Mouse (Mus musculus) heart, postnatal 14 days (tissue): Measurements from ENCODE around the gene Ppm1h. TPM values are rescaled to one million over a fixed set of nuclear protein-coding genes. Genes with fewer than 3 reads are reported as not detected.

Experiments
- DNase-seq, 2 experiments: peaks; one replicate each; pipeline ENCODE4 v3.0.0; 2021 to 2022
- intact Hi-C: fragments of 180-260 bp; cut with DNase I; formaldehyde crosslinking; loops from one replicate; pipeline ENCODE4 v1.15.1; 2025
- long read RNA-seq, 2 experiments: library from polyadenylated mRNA; stranded (forward); transcript quantifications; one replicate each; pipeline ENCODE4 v2.0.0; 2021
- total RNA-seq, 2 experiments: library from RNA; stranded (reverse); gene quantifications; 2 replicates each; pipeline ENCODE4 v1.2.3; 2021

The Ppm1h gene
- 1 to 10 TPM; 8.3 to 9.5 TPM for total RNA-seq
- long read RNA-seq, experiment 1, full-length matches to known transcripts: 4 of 5 reads
- long read RNA-seq, experiment 1, partial matches to known transcripts: 0 of 5 reads
- long read RNA-seq, experiment 1, other reads (novel, unspliced or antisense): 1 of 5 reads
- long read RNA-seq, experiment 2, full-length matches to known transcripts: 2 of 3 reads
- long read RNA-seq, experiment 2, partial matches to known transcripts: 0 of 3 reads
- long read RNA-seq, experiment 2, other reads (novel, unspliced or antisense): 1 of 3 reads

- intact Hi-C loops: loop anchor here (2.0 to 10.0 kb wide), 3 partner anchors 114 to 326 kb away; no protein-coding TSS in a partner anchor
- DNase-seq: peak; percentile 72 to 74
Measured at GRCm38 (mm10) chr10:122678541-122679436, at the start of gene Ppm1h. TSS of gene Ppm1h (plus strand) at chr10:122678762.

- no peak for DNase-seq
- intact Hi-C loops: no loop called here
Measured at GRCm38 (mm10) chr10:122629003-122629402, 49.6 kb upstream of the Ppm1h start.

- no peak for DNase-seq
- intact Hi-C loops: no loop called here
Measured at GRCm38 (mm10) chr10:122639879-122640278, 38.7 kb upstream of the Ppm1h start.

GRCm38 (mm10) chr10:122641263-122641795 is 37.2 kb upstream of the Ppm1h start:
- DNase-seq: no peak
- intact Hi-C loops: no loop called here

GRCm38 (mm10) chr10:122642125-122642524 is 36.4 kb upstream of the Ppm1h start:
- no peak for DNase-seq
- intact Hi-C loops: no loop called here

- no peak for DNase-seq
- intact Hi-C loops: no loop called here
Measured at GRCm38 (mm10) chr10:122651932-122652331, 26.6 kb upstream of the Ppm1h start.

- no peak for DNase-seq
- intact Hi-C loops: no loop called here
Measured at GRCm38 (mm10) chr10:122652578-122652977, 26.0 kb upstream of the Ppm1h start.

GRCm38 (mm10) chr10:122665652-122666051 is 12.9 kb upstream of the Ppm1h start:
- DNase-seq: no peak
- intact Hi-C loops: no loop called here

GRCm38 (mm10) chr10:122671253-122671652 is 7.3 kb upstream of the Ppm1h start:
- no peak for DNase-seq
- intact Hi-C loops: loop anchor here (10.0 kb wide), 1 partner anchor 334 kb away; no protein-coding TSS in a partner anchor

- intact Hi-C loops: loop anchor here (10.0 kb wide), 1 partner anchor 333 kb away; no protein-coding TSS in a partner anchor
- no peak for DNase-seq
Measured at GRCm38 (mm10) chr10:122672044-122672443, 6.5 kb upstream of the Ppm1h start.

- DNase-seq: peak; percentile 13 to 15
- intact Hi-C loops: loop anchor here (2.0 to 10.0 kb wide), 3 partner anchors 113 to 325 kb away; no protein-coding TSS in a partner anchor
Measured at GRCm38 (mm10) chr10:122679437-122680045, 979 bp downstream of the Ppm1h start.

GRCm38 (mm10) chr10:122680387-122681084 is 2.0 kb downstream of the Ppm1h start:
- DNase-seq: peak; percentile 8 to 18
- intact Hi-C loops: no loop called here

GRCm38 (mm10) chr10:122681085-122681408 is 2.5 kb downstream of the Ppm1h start:
- intact Hi-C loops: no loop called here
- DNase-seq: no peak

- intact Hi-C loops: no loop called here
- DNase-seq: no peak
Measured at GRCm38 (mm10) chr10:122683819-122684330, 5.3 kb downstream of the Ppm1h start.

GRCm38 (mm10) chr10:122685297-122685696 is 6.7 kb downstream of the Ppm1h start:
- no peak for DNase-seq
- intact Hi-C loops: no loop called here

- no peak for DNase-seq
- intact Hi-C loops: no loop called here
Measured at GRCm38 (mm10) chr10:122685836-122686531, 7.4 kb downstream of the Ppm1h start.

GRCm38 (mm10) chr10:122690698-122691097 is 12.1 kb downstream of the Ppm1h start:
- intact Hi-C loops: no loop called here
- DNase-seq: no peak

GRCm38 (mm10) chr10:122693158-122693777 is 14.7 kb downstream of the Ppm1h start:
- no peak for DNase-seq
- intact Hi-C loops: no loop called here
